Mouse (Mus musculus) olfactory bulb, adult 2 months (tissue): Measurements from ENCODE around the gene Acap3. TPM values are rescaled to one million over a fixed set of nuclear protein-coding genes. Genes with fewer than 3 reads are reported as not detected.

Source experiments
- H3K27ac ChIP-seq: fragments of 200-500 bp; 2 replicates; pipeline ENCODE4 v1.5.1; 2012; ENCODE audit warnings: low read depth, low read length; ENCODE audit not compliant: insufficient read depth
- H3K4me1 ChIP-seq: fragments of 200-500 bp; 2 replicates; pipeline ENCODE4 v1.6.1; 2012; ENCODE audit warnings: low read length; ENCODE audit not compliant: control insufficient read depth, insufficient read depth
- H3K4me3 ChIP-seq: fragments of 200-500 bp; 2 replicates; pipeline ENCODE4 v1.5.1; 2012; ENCODE audit warnings: mild to moderate bottlenecking, low read depth, low read length, moderate library complexity; ENCODE audit not compliant: insufficient read depth
- CTCF ChIP-seq: fragments of 200-500 bp; IDR thresholded peaks from 2 replicates; pipeline ENCODE4 v1.5.1; 2012; ENCODE audit warnings: low read depth, mild to moderate bottlenecking, low read length, moderate library complexity; ENCODE audit not compliant: insufficient read depth
- POLR2A ChIP-seq: fragments of 200-500 bp; IDR thresholded peaks from 2 replicates; pipeline ENCODE4 v1.6.1; 2012; ENCODE audit warnings: mild to moderate bottlenecking, low read depth, low read length, moderate library complexity; ENCODE audit not compliant: insufficient read depth
- WGBS: fragments of 180-500 bp; shearing (Covaris S2); methylation state at CpG from one replicate; pipeline ENCODE4 v1.1.7; 2018; 5-methylcytosine and 5-hydroxymethylcytosine counted together
- polyA plus RNA-seq: library from polyadenylated mRNA; stranded (reverse); fragments of >200 nt; gene quantifications from 2 replicates; pipeline ENCODE4 v1.2.4, GENCODE M21; 2012; ENCODE audit warnings: low replicate concordance; ENCODE audit not compliant: missing spikeins, insufficient read depth, insufficient read length

Gene Acap3
- not detected in 2 replicates for polyA plus RNA-seq

- peak within 1 kb of the TSS; percentile 91 for H3K4me3 ChIP-seq
- H3K27ac ChIP-seq: peak within 1 kb of the TSS; percentile 99
- under 1% methylated on average over 52 of the region's 52 CpGs for WGBS
- TF ChIP-seq CTCF (no peak), POLR2A (0 out of 2 replicates have a peak, but pooled peaks have one; percentile 5)
- H3K4me1 ChIP-seq: peaks cover 40% of the 10 kb centered on the region
Observed at GRCm38 (mm10) chr4:155891551-155892001, at the start of gene Acap3, which contains the start of gene Pusl1. TSS of gene Acap3 (plus strand) at chr4:155891822. TSS of gene Pusl1 (minus strand) at chr4:155891781.

- H3K4me3 ChIP-seq: no peak overlapping the region
- no peak overlapping the region for H3K27ac ChIP-seq
- TF ChIP-seq CTCF (no peak), POLR2A (no peak)
- WGBS: 89% methylated on average over 5 of the region's 5 CpGs
- H3K4me1 ChIP-seq: peaks cover 39% of the 10 kb centered on the region
Observed at GRCm38 (mm10) chr4:155843231-155843630, 48.4 kb upstream of the Acap3 start.

GRCm38 (mm10) chr4:155846871-155847578 is 44.6 kb upstream of the Acap3 start, which contains the start of gene Dvl1:
TSS of gene Dvl1 (plus strand) at chr4:155847402.
- TF ChIP-seq POLR2A (peak; percentile 92), CTCF (0 out of 2 replicates have a peak, but pooled peaks have one; percentile 17)
- H3K27ac ChIP-seq: peak within 1 kb of the TSS; percentile 22
- WGBS: 3% methylated on average over 64 of the region's 65 CpGs
- H3K4me3 ChIP-seq: peak within 1 kb of the TSS; percentile 85
- peaks cover 28% of the 10 kb centered on the region for H3K4me1 ChIP-seq

- TF ChIP-seq POLR2A: no peak
- no peak overlapping the region for H3K27ac ChIP-seq
- 2% methylated on average over 68 of the region's 69 CpGs for WGBS
- peak overlapping the region; percentile 85 for H3K4me3 ChIP-seq
- peaks cover 28% of the 10 kb centered on the region for H3K4me1 ChIP-seq
Observed at GRCm38 (mm10) chr4:155847591-155848352, 43.9 kb upstream of the Acap3 start.

GRCm38 (mm10) chr4:155848434-155849095 is 43.1 kb upstream of the Acap3 start:
- no peak overlapping the region for H3K27ac ChIP-seq
- H3K4me3 ChIP-seq: peak overlapping the region; percentile 85
- peaks cover 32% of the 10 kb centered on the region for H3K4me1 ChIP-seq
- WGBS: 47% methylated on average over 7 of the region's 7 CpGs
- TF ChIP-seq CTCF: no peak
- TF ChIP-seq POLR2A: no peak

- WGBS: 94% methylated on average over 2 of the region's 2 CpGs
Observed at GRCm38 (mm10) chr4:155849391-155849790, 42.2 kb upstream of the Acap3 start.

GRCm38 (mm10) chr4:155849792-155850451 is 41.7 kb upstream of the Acap3 start:
- peaks cover 32% of the 10 kb centered on the region for H3K4me1 ChIP-seq
- 88% methylated on average over 3 of the region's 3 CpGs for WGBS
- no peak for TF ChIP-seq CTCF
- TF ChIP-seq POLR2A: no peak
- H3K27ac ChIP-seq: no peak overlapping the region
- H3K4me3 ChIP-seq: no peak overlapping the region

More at GRCm38 (mm10) chr4:155849391-155849790, 42.2 kb upstream of the Acap3 start:
- Histone ChIP-seq H3K27ac (no peak overlapping the region), H3K4me1 (peaks cover 32% of the 10 kb centered on the region), H3K4me3 (no peak overlapping the region)
- TF ChIP-seq CTCF (no peak), POLR2A (no peak)

GRCm38 (mm10) chr4:155851368-155851767 is 40.3 kb upstream of the Acap3 start:
- WGBS: 86% methylated on average over 3 of the region's 3 CpGs
- Histone ChIP-seq H3K4me3 (no peak overlapping the region), H3K4me1 (peaks cover 30% of the 10 kb centered on the region), H3K27ac (no peak overlapping the region)
- no peak for TF ChIP-seq CTCF
- no peak for TF ChIP-seq POLR2A
